Mouse (Mus musculus) ovary, adult 10 weeks (tissue): ENCODE results near the gene Thbs3. TPM values are rescaled to one million over a fixed set of nuclear protein-coding genes. Genes with fewer than 3 reads are reported as not detected.

ENCODE experiments used
- polyA plus RNA-seq: library from polyadenylated mRNA; stranded (reverse); fragments of 350-450 nt; fragmentation: Illumina TruSeq; extraction: RNeasy Lipid Tissue Mini Kit (QIAGEN cat#74804); gene quantifications from one replicate; pipeline ENCODE4 v1.2.3, GENCODE M21; 2014

Thbs3 gene
- polyA plus RNA-seq, result 0.57 TPM

GRCm38 (mm10) chr3:89214681-89215411 is at the start of gene Thbs3:
Gene Thbs3, plus strand, starts transcription at chr3:89215180.

DNA sequence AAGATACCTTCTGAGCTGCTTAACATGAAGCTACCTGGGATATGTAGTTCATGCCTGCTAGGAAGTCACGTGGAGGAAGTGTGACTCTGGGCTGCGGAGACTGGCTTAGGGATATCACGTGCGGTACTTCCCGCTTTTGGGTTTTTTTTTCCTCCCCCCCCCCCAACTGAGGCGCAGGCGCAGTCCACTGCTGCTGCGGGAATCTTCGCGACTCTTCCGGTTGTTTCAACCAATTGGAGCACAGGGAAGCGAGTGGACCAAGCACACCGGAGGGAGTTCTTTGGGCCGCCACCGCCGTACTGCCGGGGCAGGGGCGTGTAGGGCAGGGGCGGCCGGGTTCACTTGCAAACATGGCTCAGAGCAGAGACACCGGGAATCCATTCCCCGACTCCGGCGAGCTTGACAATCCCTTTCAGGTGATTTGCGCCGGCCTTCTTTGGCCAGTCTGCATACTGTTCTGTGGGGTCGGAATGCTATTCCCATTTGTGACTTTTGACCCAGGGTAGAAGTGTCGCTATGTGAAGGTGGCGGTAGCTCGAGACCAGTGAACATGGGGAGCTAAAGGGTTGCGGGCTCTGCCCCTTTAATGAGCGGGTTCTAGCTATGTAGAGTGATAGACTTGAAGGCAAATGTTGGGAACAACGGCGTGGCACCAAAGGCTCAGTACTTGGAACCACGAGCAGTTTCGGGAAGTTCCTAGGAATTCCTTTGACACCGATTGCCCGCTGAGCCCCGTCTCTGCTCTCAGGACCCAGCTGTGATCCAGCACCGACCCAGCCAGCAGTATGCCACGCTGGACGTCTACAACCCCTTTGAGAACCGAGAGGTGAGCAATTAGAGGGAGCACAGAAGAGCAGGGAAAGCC is 37.5 kb upstream of the Thbs3 start, which contains the start of gene Scamp3:
Scamp3 (plus strand) TSS at position 232 of the 865 bp plus-strand sequence.

DNA sequence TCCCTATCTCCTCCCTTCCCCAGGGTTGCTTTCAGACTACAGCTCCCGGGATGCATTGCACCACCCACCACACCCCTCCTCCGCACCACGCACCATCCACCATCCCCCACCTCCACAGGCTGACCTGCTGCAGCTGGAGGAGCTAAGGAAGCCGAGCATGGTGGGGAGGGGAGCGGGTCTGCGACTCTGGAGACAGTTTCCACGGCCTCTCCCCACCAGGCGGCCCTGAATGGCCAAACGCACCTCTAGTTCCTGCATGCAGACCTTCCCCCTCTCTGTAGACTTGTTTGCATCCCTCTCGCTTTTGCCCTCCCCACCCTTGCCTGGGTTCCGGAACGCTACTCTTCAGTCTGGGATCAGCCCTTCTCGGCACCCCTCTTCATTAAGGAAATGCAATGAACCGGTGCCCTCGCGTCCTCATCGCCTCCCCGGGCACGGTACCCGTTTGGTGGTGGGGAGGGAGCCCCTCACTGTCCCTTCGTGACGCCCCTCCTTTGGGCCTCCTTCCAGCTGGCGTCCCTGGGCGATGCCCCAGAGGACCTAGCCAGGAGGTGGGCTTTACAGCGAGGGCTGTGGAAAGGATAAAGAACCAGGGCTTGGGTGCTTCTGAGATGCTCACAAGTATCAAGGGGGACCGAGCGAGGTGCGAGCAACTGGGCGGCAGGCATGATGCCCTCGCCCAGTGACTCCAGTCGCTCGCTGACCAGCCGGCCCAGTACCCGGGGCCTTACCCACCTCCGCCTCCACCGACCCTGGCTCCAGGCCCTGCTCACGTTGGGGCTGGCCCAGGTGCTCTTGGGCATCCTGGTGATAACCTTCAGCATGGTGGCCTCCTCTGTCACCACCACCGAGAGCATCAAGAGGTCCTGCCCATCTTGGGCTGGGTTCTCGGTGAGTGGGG is 31.7 kb upstream of the Thbs3 start, which contains the start of gene Fam189b:
Fam189b (plus strand) TSS at position 86 of the 901 bp plus-strand sequence.

GRCm38 (mm10) chr3:89202253-89203141 is 12.5 kb upstream of the Thbs3 start, which contains the start of gene Gba:
Gene Gba, plus strand, starts transcription at chr3:89202928.

GRCm38 (mm10) chr3:89226900-89227299 is 11.9 kb downstream of the Thbs3 start, which contains the start of gene Mtx1:
Gene Mtx1, minus strand, starts transcription at chr3:89227088.

GRCm38 (mm10) chr3:89228836-89229235 is 13.9 kb downstream of the Thbs3 start, which contains the start of gene Muc1:
Gene Muc1, plus strand, starts transcription at chr3:89229057.

GRCm38 (mm10) chr3:89245688-89246171 is 30.8 kb downstream of the Thbs3 start, which contains the start of gene Krtcap2:
Gene Krtcap2, plus strand, starts transcription at chr3:89245966.

GRCm38 (mm10) chr3:89246261-89247100 is 31.5 kb downstream of the Thbs3 start, which contains the start of gene Trim46:
Gene Trim46, minus strand, starts transcription at chr3:89246309.

GRCm38 (mm10) chr3:89259076-89259475 is 44.1 kb downstream of the Thbs3 start, which contains the start of gene Dpm3:
Gene Dpm3, plus strand, starts transcription at chr3:89259358.

GRCm38 (mm10) chr3:89270051-89270755 is 55.2 kb downstream of the Thbs3 start, which contains the start of gene Slc50a1:
Gene Slc50a1, minus strand, starts transcription at chr3:89270570.

Other genes starting within 250 kb of the Thbs3 start
- 4.6 TPM for gene Rusc1, start 121.9 kb upstream of the Thbs3 start, polyA plus RNA-seq
- gene Gm43738, start 114.1 kb upstream of the Thbs3 start, polyA plus RNA-seq, result not detected
- gene Fdps, start 113.2 kb upstream of the Thbs3 start, polyA plus RNA-seq, result 19.0 TPM
- gene Pklr, start 79.0 kb upstream of the Thbs3 start, polyA plus RNA-seq, result 0.48 TPM
- gene Hcn3, start 55.0 kb upstream of the Thbs3 start, polyA plus RNA-seq, result not detected
- gene Clk2, start 50.4 kb upstream of the Thbs3 start, polyA plus RNA-seq, result 13.0 TPM
- gene Scamp3, start 37.7 kb upstream of the Thbs3 start, polyA plus RNA-seq, result 10.0 TPM
- gene Fam189b, start 32.0 kb upstream of the Thbs3 start, polyA plus RNA-seq, result 0.48 TPM
- gene Gba, start 12.3 kb upstream of the Thbs3 start, polyA plus RNA-seq, result 9.7 TPM
- 26.7 TPM for gene Mtx1, start 11.9 kb downstream of the Thbs3 start, polyA plus RNA-seq
- 2.4 TPM for gene Muc1, start 13.9 kb downstream of the Thbs3 start, polyA plus RNA-seq
- gene Krtcap2, start 30.8 kb downstream of the Thbs3 start, polyA plus RNA-seq, result 23.2 TPM
- not detected for gene Trim46, start 31.1 kb downstream of the Thbs3 start, polyA plus RNA-seq
- not detected for gene Dpm3, start 44.2 kb downstream of the Thbs3 start, polyA plus RNA-seq
- gene Slc50a1, start 55.4 kb downstream of the Thbs3 start, polyA plus RNA-seq, result 15.4 TPM
- gene Efna1, start 66.0 kb downstream of the Thbs3 start, polyA plus RNA-seq, result 4.2 TPM
- not detected for gene Efna3, start 107.8 kb downstream of the Thbs3 start, polyA plus RNA-seq
- not detected for gene Efna4, start 122.8 kb downstream of the Thbs3 start, polyA plus RNA-seq
- 5.8 TPM for gene Adam15, start 134.8 kb downstream of the Thbs3 start, polyA plus RNA-seq
- gene Dcst2, start 146.8 kb downstream of the Thbs3 start, polyA plus RNA-seq, result not detected
- gene Dcst1, start 150.1 kb downstream of the Thbs3 start, polyA plus RNA-seq, result not detected
- gene Zbtb7b, start 179.6 kb downstream of the Thbs3 start, polyA plus RNA-seq, result 1.5 TPM
- gene Lenep, start 187.6 kb downstream of the Thbs3 start, polyA plus RNA-seq, result 1.6 TPM
- gene Flad1, start 196.7 kb downstream of the Thbs3 start, polyA plus RNA-seq, result 0.66 TPM
- 23.3 TPM for gene Cks1b, start 203.2 kb downstream of the Thbs3 start, polyA plus RNA-seq
- 43.4 TPM for gene Shc1, start 203.3 kb downstream of the Thbs3 start, polyA plus RNA-seq
- gene Pygo2, start 215.0 kb downstream of the Thbs3 start, polyA plus RNA-seq, result 10.8 TPM
- gene Pbxip1, start 221.5 kb downstream of the Thbs3 start, polyA plus RNA-seq, result 18.8 TPM
- gene Pmvk, start 239.4 kb downstream of the Thbs3 start, polyA plus RNA-seq, result 0.68 TPM